Mouse (Mus musculus): Measurements from ENCODE around the gene Slain1.
A peak's percentile ranks its signal among the peaks of the same experiment; 100 is the strongest.

Slain1 gene

GRCm38 (mm10) chr14:103666347-103666954 is 16.4 kb downstream of the Slain1 start:
- DNase-seq (ENCODE audit: low spot score): no peak

GRCm38 (mm10) chr14:103667036-103667435 is 17.0 kb downstream of the Slain1 start:
- DNase-seq (ENCODE audit: low spot score): no peak

GRCm38 (mm10) chr14:103679395-103680217 is 29.6 kb downstream of the Slain1 start:
- no peak for DNase-seq (ENCODE audit: low spot score)

GRCm38 (mm10) chr14:103680285-103680819 is 30.3 kb downstream of the Slain1 start:
- DNase-seq (ENCODE audit: low spot score): no peak

- DNase-seq (ENCODE audit: low spot score): no peak
These were observed 32.8 kb downstream of the Slain1 start for GRCm38 (mm10) chr14:103682633-103683390.

DNA sequence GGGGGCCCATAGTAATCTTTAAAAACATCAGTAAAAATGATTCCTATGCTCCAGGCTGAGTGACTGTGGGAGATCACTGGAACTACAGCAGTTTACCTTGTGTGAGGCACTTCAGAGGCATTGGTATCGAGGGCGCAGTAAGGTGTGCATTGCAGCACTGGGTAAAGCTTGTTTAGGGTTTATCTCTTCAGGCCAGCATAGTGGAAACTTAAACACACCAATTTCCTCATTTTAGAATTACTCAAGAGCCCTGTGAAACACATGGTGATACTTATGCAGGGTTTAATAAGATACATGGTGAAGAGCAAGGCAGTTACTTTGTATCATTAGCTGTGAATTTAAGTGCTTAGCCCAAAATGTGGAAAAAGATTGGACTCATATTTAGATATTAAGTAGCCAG is 37.0 kb downstream of the Slain1 start:
- DNase-seq (ENCODE audit: low spot score): no peak

- no peak for DNase-seq (ENCODE audit: low spot score)
These were observed 44.3 kb downstream of the Slain1 start for GRCm38 (mm10) chr14:103694295-103694694.

GRCm38 (mm10) chr14:103695620-103696019 is 45.6 kb downstream of the Slain1 start:
- no peak for DNase-seq (ENCODE audit: low spot score)

- DNase-seq (ENCODE audit: low spot score): no peak
These were observed 47.1 kb downstream of the Slain1 start for GRCm38 (mm10) chr14:103697101-103697500.

DNA sequence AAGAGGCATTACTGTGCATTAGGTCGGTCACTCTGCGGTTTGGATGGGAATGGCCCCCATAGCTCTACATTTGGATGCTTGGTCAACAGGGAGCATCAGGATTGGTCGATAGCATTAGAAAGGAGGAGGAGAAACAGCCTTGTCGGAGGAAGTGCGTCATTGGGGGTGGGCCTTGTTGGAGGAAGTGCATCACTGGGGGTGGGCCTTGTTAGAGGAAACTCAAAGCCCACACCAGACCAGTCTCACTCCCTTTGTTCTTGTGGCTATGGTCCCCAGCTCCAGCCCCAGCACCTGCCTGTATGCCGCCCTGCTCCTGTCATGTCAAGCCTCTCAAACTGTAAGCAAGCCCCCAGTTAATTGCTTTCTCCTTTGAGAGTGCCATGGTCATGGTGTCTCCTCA is 49.3 kb downstream of the Slain1 start:
- DNase-seq (ENCODE audit: low spot score): no peak

DNA sequence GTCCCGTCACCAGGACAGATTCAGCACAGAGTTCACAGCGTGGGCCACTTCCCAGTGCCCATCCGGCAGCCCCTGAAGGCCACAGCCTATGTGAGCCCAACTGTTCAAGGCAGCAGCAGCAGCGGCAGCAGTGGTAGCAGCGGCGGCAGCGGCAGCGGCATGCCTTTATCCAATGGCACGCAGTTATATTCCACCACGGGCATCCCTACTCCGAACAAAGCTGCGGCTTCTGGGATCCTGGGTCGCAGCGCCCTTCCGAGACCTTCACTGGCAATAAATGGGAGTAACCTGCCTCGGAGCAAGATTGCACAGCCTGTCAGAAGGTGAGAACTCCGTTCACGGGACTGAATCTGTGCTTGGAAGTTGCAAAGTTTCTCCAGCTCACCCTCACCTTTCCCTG is 52.5 kb downstream of the Slain1 start:
- DNase-seq (ENCODE audit: low spot score): no peak

- DNase-seq (ENCODE audit: low spot score): no peak
These were observed 54.7 kb downstream of the Slain1 start for GRCm38 (mm10) chr14:103704771-103705170.

DNA sequence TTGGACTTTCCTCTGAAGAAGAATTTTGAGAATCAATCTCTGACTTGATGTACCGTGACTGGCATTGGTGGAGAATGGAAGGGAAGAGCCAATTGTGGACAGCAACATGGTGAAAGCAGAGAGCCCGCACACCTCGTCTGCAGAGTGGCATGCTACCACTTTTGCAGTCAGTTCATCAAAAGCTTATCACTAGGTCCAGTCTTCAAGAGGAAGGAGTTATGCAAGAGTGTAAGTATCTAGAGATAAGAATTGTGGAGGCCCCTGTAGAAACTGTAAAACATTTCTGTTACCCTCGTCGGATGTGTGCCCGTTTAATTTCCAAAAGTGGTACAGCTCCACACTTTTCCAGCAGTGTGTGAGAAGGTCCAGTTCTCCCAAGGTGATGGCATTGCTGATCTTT is 56.3 kb downstream of the Slain1 start:
- no peak for DNase-seq (ENCODE audit: low spot score)

- no peak for DNase-seq (ENCODE audit: low spot score)
These were observed 58.6 kb downstream of the Slain1 start for GRCm38 (mm10) chr14:103708601-103709000.

GRCm38 (mm10) chr14:103709261-103709660 is 59.2 kb downstream of the Slain1 start:
- DNase-seq (ENCODE audit: low spot score): no peak

DNA sequence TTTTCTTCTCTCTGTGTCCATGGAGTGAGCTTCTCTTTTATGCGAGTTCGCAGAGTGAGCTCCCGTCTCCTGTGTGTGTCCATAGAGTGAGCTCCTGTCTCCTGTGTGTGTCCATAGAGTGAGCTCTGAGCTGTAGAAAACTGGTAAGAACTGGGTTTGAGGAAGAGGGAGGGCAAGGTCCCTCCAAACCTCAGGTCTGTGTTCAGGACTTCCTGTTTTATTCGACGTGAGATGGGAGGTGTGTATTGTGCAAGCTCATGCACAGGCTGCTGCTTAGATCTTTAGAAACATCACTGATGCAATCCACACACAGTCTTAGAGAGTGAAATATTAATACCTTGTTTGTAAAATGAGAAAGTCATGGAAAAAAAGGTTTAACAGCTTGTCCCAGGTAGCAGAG is 63.0 kb downstream of the Slain1 start:
- DNase-seq (ENCODE audit: low spot score): no peak

DNA sequence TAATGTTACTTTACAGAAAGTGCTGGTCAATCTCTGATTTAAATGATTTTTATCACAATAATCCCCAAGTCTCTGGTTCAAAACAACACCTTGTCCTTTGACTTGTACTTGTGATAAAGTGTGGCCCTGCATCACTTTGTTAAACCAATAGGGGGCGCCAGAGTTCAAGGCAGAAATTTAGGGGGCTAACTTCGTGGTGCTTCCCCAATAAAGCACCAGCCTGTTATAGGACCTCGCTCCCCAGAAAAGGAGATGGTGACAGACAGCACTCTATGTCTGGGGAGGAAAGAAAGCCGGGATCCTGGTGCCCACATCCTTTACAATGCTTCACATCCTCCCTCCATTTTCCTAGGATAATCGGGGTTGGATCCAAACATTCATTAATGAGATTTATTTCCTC is 67.5 kb downstream of the Slain1 start:
- DNase-seq (ENCODE audit: low spot score): no peak

DNA sequence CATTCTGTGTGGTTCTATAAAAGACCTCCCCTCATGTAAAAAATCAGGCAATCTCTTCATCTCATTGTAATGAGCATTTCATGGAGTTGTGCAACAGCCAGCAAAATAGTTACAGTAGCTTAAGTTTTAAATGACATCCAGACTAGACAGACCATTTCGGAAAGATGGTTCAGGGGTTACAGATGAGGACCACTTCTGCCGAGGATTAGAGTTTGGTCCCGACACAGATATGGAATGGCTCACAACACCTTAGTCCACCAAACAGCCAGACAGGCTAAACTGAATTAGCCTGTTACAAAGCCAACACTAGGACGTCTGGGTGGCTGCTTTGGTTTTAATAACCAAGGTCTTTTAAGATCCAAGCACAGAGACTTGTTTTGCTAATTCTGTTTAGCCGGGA is 68.0 kb downstream of the Slain1 start:
- no peak for DNase-seq (ENCODE audit: low spot score)

DNA sequence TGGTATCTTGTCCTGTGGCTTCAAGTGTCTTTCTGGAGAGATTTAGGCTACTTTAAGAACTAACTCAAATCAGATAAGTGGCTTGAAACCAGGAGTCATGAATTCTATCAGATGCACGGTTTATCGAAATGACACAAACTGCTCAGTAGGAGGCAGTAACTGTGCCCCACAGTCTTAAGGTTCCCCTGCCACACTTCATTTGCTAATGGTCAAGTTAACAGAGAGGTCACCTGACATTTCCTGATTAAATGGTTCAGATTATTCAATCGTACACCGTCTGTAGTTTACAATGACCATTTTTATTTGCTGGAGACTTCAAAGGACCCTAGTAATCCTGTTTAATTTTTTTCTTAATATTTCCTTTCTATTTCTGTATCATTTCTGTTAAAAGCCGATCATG is 68.4 kb downstream of the Slain1 start:
- no peak for DNase-seq (ENCODE audit: low spot score)

DNA sequence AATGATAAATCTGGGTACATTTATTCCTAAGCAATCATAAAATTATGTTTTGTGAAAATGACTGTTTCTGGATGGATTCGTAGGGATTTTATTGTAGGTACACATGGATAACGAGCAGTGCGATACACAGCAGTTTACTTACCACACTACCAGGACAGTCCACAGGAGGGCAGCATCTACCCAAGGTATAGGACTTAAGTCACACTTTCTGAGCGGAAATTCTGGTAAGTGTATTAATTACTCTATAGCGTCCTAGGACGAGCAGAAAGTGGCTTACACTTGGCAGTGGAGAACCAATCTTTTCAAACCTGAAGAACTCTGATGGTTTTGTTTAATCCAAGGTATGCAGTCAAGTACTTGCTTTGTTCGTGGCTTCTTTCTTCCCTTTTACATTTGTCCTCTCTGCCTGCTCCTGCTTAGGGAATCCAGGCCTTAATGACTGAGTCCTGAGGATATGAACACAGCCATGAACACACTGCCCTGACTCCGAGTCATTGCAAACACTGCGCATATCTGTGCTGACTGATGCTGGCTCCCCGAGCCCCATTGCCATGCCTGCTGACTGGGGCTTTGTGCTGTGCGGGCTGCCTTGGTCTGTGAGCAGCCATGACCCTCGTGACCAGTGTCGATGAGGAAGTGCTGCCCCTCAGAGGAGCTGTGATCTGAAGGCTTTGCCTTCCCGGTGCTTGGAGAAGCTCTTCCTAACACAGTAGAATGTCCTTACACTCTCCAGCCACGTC is 69.0 kb downstream of the Slain1 start:
- peak; percentile 48 for DNase-seq (ENCODE audit: low spot score)

DNA sequence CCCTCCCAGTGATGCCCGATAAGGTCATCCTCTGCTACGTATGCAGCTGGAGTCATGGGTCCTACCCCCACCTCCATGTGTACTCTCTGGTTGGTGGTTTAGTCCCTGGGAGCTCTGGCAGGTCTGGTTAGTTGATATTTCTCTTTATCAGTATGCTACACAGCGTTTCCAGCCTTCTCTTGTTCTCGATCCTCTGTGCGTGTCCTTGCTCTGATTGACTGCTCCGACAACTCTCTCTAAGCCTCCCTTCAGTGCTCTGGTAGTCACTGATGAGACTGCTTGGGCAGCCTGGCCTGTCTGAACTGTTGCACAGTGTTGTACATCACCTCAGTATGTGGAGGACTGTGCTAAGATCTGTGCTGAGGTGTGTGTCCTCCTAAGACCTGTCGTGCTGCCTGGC is 70.1 kb downstream of the Slain1 start:
- no peak for DNase-seq (ENCODE audit: low spot score)
